Mouse (Mus musculus): ENCODE results near the gene Nr6a1.
A peak's percentile ranks its signal among the peaks of the same experiment; 100 is the strongest.

GRCm38 (mm10) chr2:38691542-38691941 is 235.9 kb downstream of the Nr6a1 start:
- peak; percentile 37; the same call in 1 of the 2 replicates for TF ChIP-seq CTCF (IDR thresholded peaks at IDR 0.05; ENCODE audit: extremely low read depth, insufficient read depth, insufficient read length, insufficient replicate concordance)
- TF ChIP-seq POLR2A (IDR thresholded peaks at IDR 0.05; ENCODE audit: low read depth, low read length) = no peak
